Mouse (Mus musculus): ENCODE measurements around the gene Ptprj. TPM values are rescaled to one million over a fixed set of nuclear protein-coding genes. Genes with fewer than 3 reads are reported as not detected.

The Ptprj gene
- polyA plus RNA-seq, 1 experiment from 2014 or later: 7.2 TPM

DNA sequence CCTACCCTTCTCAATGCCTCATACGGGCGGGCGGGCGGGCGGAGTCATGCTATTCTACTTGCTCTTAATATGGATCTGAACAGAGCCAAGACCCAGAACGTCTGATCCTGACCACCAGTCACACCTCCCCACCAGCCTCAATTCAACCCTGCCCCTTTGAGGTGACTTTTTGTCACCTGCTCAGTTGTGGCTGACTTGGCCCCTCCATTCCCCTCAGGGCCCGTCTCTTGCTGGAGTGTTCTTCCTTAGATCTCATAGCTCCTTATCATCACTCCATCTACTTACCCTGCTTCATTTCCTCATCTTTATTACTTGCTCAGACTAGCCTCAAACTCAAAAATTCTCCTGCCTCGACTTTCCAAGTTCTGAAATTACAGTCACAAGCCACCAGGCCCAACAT, 15.9 kb downstream of the Ptprj start:
- 80% methylated on average over 8 of the region's 8 CpGs for WGBS
- H3K36me3 ChIP-seq (ENCODE audit: insufficient read depth, low read length): no peaks in the 10 kb centered on the region
- DNase-seq (ENCODE audit: low spot score) (no peak), ATAC-seq (replicated peaks; ENCODE audit: low FRiP score, low read depth) (no peak)
- peaks cover 20% of the 10 kb centered on the region; the same call in 1 of the 2 replicates for H3K4me1 ChIP-seq (replicated peaks; ENCODE audit: insufficient read depth, low read length)
- H3K9ac ChIP-seq (ENCODE audit: low read depth, low read length): no peak overlapping the region
- no peaks in the 10 kb centered on the region for H3K9me3 ChIP-seq (replicated peaks; ENCODE audit: low read length)
- no peak overlapping the region for H3K4me3 ChIP-seq (replicated peaks; ENCODE audit: low read depth, low read length)
- peak overlapping the region; percentile 87 for H3K27ac ChIP-seq
- TF ChIP-seq CTCF (IDR thresholded peaks at IDR 0.05; ENCODE audit: low read depth): no peak
- no peak overlapping the region for H3K4me2 ChIP-seq (ENCODE audit: low read length)
- no peaks in the 10 kb centered on the region for H3K27me3 ChIP-seq (ENCODE audit: insufficient read depth, low read length)

- WGBS: 76% methylated on average over 4 of the region's 4 CpGs
Observed at GRCm38 (mm10) chr2:90563171-90563570, 17.3 kb downstream of the Ptprj start.

GRCm38 (mm10) chr2:90562126-90562670, 18.2 kb downstream of the Ptprj start:
- TF ChIP-seq CTCF (IDR thresholded peaks at IDR 0.05; ENCODE audit: low read depth): no peak
- Histone ChIP-seq H3K36me3 (ENCODE audit: insufficient read depth, low read length) (no peaks in the 10 kb centered on the region), H3K9ac (ENCODE audit: low read depth, low read length) (no peak overlapping the region), H3K4me3 (replicated peaks; ENCODE audit: low read depth, low read length) (no peak overlapping the region), H3K9me3 (replicated peaks; ENCODE audit: low read length) (no peaks in the 10 kb centered on the region), H3K4me2 (ENCODE audit: low read length) (no peak overlapping the region), H3K27ac (0 out of 2 replicates have a peak overlapping the region, but pooled peaks have one; percentile 31), H3K27me3 (ENCODE audit: insufficient read depth, low read length) (no peaks in the 10 kb centered on the region), H3K4me1 (replicated peaks; ENCODE audit: insufficient read depth, low read length) (peaks cover 20% of the 10 kb centered on the region; the same call in 1 of the 2 replicates)
- DNase-seq (ENCODE audit: low spot score) (no peak), ATAC-seq (replicated peaks; ENCODE audit: low FRiP score, low read depth) (no peak)
- 56% methylated on average over 8 of the region's 8 CpGs for WGBS

More at GRCm38 (mm10) chr2:90563171-90563570, 17.3 kb downstream of the Ptprj start:
- no peaks in the 10 kb centered on the region for H3K36me3 ChIP-seq (ENCODE audit: insufficient read depth, low read length)
- H3K27me3 ChIP-seq (ENCODE audit: insufficient read depth, low read length): no peaks in the 10 kb centered on the region
- no peak for ATAC-seq (replicated peaks; ENCODE audit: low FRiP score, low read depth)
- no peaks in the 10 kb centered on the region for H3K9me3 ChIP-seq (replicated peaks; ENCODE audit: low read length)
- H3K4me1 ChIP-seq (replicated peaks; ENCODE audit: insufficient read depth, low read length): peaks cover 20% of the 10 kb centered on the region; the same call in 1 of the 2 replicates
- no peak overlapping the region for H3K27ac ChIP-seq
- no peak overlapping the region for H3K4me2 ChIP-seq (ENCODE audit: low read length)
- H3K9ac ChIP-seq (ENCODE audit: low read depth, low read length): no peak overlapping the region
- no peak for TF ChIP-seq CTCF (IDR thresholded peaks at IDR 0.05; ENCODE audit: low read depth)
- no peak for DNase-seq (ENCODE audit: low spot score)
- H3K4me3 ChIP-seq (replicated peaks; ENCODE audit: low read depth, low read length): no peak overlapping the region

GRCm38 (mm10) chr2:90560197-90560843, 20.1 kb downstream of the Ptprj start:
- Histone ChIP-seq H3K4me1 (replicated peaks; ENCODE audit: insufficient read depth, low read length) (peaks cover 10% of the 10 kb centered on the region; the same call in 1 of the 2 replicates), H3K4me2 (ENCODE audit: low read length) (no peak overlapping the region), H3K9ac (ENCODE audit: low read depth, low read length) (no peak overlapping the region), H3K4me3 (replicated peaks; ENCODE audit: low read depth, low read length) (no peak overlapping the region), H3K9me3 (replicated peaks; ENCODE audit: low read length) (no peaks in the 10 kb centered on the region), H3K27ac (no peak overlapping the region), H3K27me3 (ENCODE audit: insufficient read depth, low read length) (no peaks in the 10 kb centered on the region), H3K36me3 (ENCODE audit: insufficient read depth, low read length) (no peaks in the 10 kb centered on the region)
- DNase-seq (ENCODE audit: low spot score): no peak
- no peak for TF ChIP-seq CTCF (IDR thresholded peaks at IDR 0.05; ENCODE audit: low read depth)
- WGBS: 59% methylated on average over 6 of the region's 6 CpGs
- no peak for ATAC-seq (replicated peaks; ENCODE audit: low FRiP score, low read depth)

DNA sequence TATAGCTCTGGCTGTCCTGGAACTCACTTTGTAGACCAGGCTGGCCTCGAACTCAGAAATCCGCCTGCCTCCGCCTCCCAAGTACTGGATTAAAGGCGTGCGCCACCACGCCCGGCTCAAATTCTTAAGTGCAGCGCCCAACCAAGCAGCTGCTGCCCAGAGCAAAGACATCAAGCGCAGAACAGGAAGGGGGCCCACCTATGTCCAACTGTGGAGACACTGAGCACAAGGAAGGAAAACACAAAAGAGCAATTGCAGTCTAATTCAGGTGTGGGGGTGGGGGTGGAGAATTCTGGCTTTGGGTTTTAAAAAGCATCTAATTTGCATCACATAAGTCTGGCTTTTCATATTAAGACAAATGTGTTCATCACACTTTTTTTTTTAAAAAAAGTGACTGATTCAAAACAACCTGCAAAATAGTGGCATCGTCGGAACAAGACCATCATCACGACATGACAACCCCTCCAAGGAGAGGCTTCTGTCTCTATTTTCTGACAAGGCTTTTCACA, 20.7 kb downstream of the Ptprj start:
- TF ChIP-seq CTCF (IDR thresholded peaks at IDR 0.05; ENCODE audit: low read depth): no peak
- H3K4me1 ChIP-seq (replicated peaks; ENCODE audit: insufficient read depth, low read length): peaks cover 10% of the 10 kb centered on the region; the same call in 1 of the 2 replicates
- no peak for ATAC-seq (replicated peaks; ENCODE audit: low FRiP score, low read depth)
- H3K4me2 ChIP-seq (ENCODE audit: low read length): no peak overlapping the region
- no peak overlapping the region for H3K4me3 ChIP-seq (replicated peaks; ENCODE audit: low read depth, low read length)
- DNase-seq (ENCODE audit: low spot score): no peak
- H3K9me3 ChIP-seq (replicated peaks; ENCODE audit: low read length): no peaks in the 10 kb centered on the region
- no peak overlapping the region for H3K27ac ChIP-seq
- no peak overlapping the region for H3K9ac ChIP-seq (ENCODE audit: low read depth, low read length)
- no peaks in the 10 kb centered on the region for H3K27me3 ChIP-seq (ENCODE audit: insufficient read depth, low read length)
- WGBS: 86% methylated on average over 12 of the region's 12 CpGs
- no peaks in the 10 kb centered on the region for H3K36me3 ChIP-seq (ENCODE audit: insufficient read depth, low read length)

DNA sequence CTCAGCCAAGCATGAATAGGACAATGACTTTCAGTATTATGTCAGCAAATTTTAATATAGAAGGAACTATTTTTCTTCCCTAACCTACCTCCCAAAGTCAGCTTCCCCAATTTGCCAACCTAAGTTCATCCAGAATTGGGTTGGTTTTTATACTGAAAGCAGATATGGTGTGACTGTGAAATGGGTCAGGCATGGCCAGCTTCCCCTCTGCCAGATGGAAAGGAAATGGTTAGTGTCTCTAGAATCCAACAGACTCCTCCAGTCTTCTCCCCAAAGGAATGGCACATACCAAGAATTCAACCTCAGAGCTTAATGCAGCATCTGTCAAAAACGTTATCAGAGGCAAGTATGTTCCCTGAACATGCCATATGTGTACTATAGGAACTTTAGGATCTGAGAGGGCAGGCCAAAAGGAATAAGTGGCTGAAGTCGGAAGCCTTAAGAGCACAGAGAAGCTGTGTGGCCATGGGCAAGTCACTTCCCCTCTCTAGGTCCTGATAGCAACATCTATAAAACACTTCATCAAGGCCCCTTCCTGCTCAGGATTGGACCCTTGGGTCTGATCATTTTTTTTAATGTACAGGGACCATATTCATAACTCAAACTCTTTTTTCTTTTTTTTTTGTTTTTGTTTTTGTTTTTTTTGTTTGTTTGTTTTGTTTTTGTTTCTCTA, 21.3 kb downstream of the Ptprj start:
- 72% methylated on average over 2 of the region's 2 CpGs for WGBS
- no peak overlapping the region for H3K4me2 ChIP-seq (ENCODE audit: low read length)
- peaks cover 8% of the 10 kb centered on the region; the same call in 1 of the 2 replicates for H3K4me1 ChIP-seq (replicated peaks; ENCODE audit: insufficient read depth, low read length)
- H3K4me3 ChIP-seq (replicated peaks; ENCODE audit: low read depth, low read length): no peak overlapping the region
- H3K9me3 ChIP-seq (replicated peaks; ENCODE audit: low read length): no peaks in the 10 kb centered on the region
- no peak overlapping the region for H3K27ac ChIP-seq
- no peak overlapping the region for H3K9ac ChIP-seq (ENCODE audit: low read depth, low read length)
- H3K36me3 ChIP-seq (ENCODE audit: insufficient read depth, low read length): no peaks in the 10 kb centered on the region
- DNase-seq (ENCODE audit: low spot score): no peak
- TF ChIP-seq CTCF (IDR thresholded peaks at IDR 0.05; ENCODE audit: low read depth): no peak
- ATAC-seq (replicated peaks; ENCODE audit: low FRiP score, low read depth): no peak
- no peaks in the 10 kb centered on the region for H3K27me3 ChIP-seq (ENCODE audit: insufficient read depth, low read length)
